Mouse (Mus musculus) liver, adult 2 months (tissue): Measurements from ENCODE around the gene Dnajb5. TPM values are rescaled to one million over a fixed set of nuclear protein-coding genes. Genes with fewer than 3 reads are reported as not detected.
A peak's percentile ranks its signal among the peaks of the same experiment; 100 is the strongest.

ENCODE experiments used
- DNase-seq: peaks from one replicate; pipeline ENCODE4 v3.0.0-alpha.2; 2011; ENCODE audit warnings: low read depth, low spot score; ENCODE audit errors: extremely low read depth
- H3K27ac ChIP-seq: fragments of 200-500 bp; replicated peaks from 2 replicates; pipeline ENCODE4 v1.5.1; 2012; ENCODE audit warnings: low read depth, mild to moderate bottlenecking, control low read depth, inconsistent platforms, low read length; ENCODE audit not compliant: insufficient read depth
- H3K27me3 ChIP-seq: fragments of 200-500 bp; 2 replicates; pipeline ENCODE4 v1.6.1; 2012; ENCODE audit warnings: mild to moderate bottlenecking, moderate library complexity, low read length, inconsistent platforms; ENCODE audit not compliant: control insufficient read depth, insufficient read depth
- H3K36me3 ChIP-seq: fragments of 200-500 bp; 2 replicates; pipeline ENCODE4 v1.6.1; 2012; ENCODE audit warnings: low read length, inconsistent platforms; ENCODE audit not compliant: control insufficient read depth, insufficient read depth
- H3K4me1 ChIP-seq: fragments of 200-500 bp; 2 replicates; pipeline ENCODE4 v1.6.1; 2011; ENCODE audit warnings: low read length; ENCODE audit not compliant: control insufficient read depth, insufficient read depth
- H3K4me3 ChIP-seq: fragments of 200-500 bp; 2 replicates; pipeline ENCODE4 v1.5.1; 2011; ENCODE audit warnings: low read depth, mild to moderate bottlenecking, control low read depth, low read length, moderate library complexity; ENCODE audit not compliant: insufficient read depth
- H3K79me2 ChIP-seq: fragments of 200-500 bp; 2 replicates; pipeline ENCODE4 v1.6.1; 2012; ENCODE audit warnings: inconsistent platforms, mild to moderate bottlenecking, low read length, moderate library complexity; ENCODE audit not compliant: control insufficient read depth, insufficient read depth
- H3K9ac ChIP-seq: fragments of 200-500 bp; 2 replicates; pipeline ENCODE4 v1.6.1; 2012; ENCODE audit warnings: low read depth, mild to moderate bottlenecking, control low read depth, inconsistent platforms, low read length
- CTCF ChIP-seq: fragments of 200-500 bp; IDR thresholded peaks from 2 replicates; pipeline ENCODE4 v1.5.1; 2011; ENCODE audit warnings: low read depth, low read length, control low read depth
- POLR2A ChIP-seq: fragments of 200-500 bp; IDR thresholded peaks from 2 replicates; pipeline ENCODE4 v1.6.1; 2011; ENCODE audit warnings: low read length, control low read depth; ENCODE audit not compliant: insufficient read depth; ENCODE audit errors: extremely low read depth
- WGBS: fragments of 180-500 bp; shearing (Covaris S2); methylation state at CpG from one replicate; pipeline ENCODE4 v1.1.7; 2018; 5-methylcytosine and 5-hydroxymethylcytosine counted together
- polyA plus RNA-seq: library from polyadenylated mRNA; depleted of rRNA; stranded (reverse); fragments of >200 nt; gene quantifications from 2 replicates; pipeline ENCODE4 v1.2.3, GENCODE M21; 2012; rRNA removed
- total RNA-seq: library from RNA; depleted of rRNA; stranded (reverse); fragments of >200 nt; gene quantifications from 2 replicates; pipeline ENCODE4 v1.2.3, GENCODE M21; 2014; rRNA removed

The Dnajb5 gene
- total and polyA plus RNA-seq, 2 experiments, result 0.83 to 2.8 TPM

- peaks cover 11% of the 10 kb centered on the region; the same call in 1 of the 2 replicates for H3K4me1 ChIP-seq
- no peak overlapping the region for H3K27ac ChIP-seq
- TF ChIP-seq POLR2A, result no peak
- TF ChIP-seq CTCF, result no peak
These were observed 51.7 kb downstream of the Dnajb5 start for GRCm38 (mm10) chr4:43001272-43001671.

GRCm38 (mm10) chr4:43002756-43003439 lies 53.3 kb downstream of the Dnajb5 start:
- Histone ChIP-seq H3K4me3 (no peak overlapping the region), H3K27ac (no peak overlapping the region), H3K36me3 (no peaks in the 10 kb centered on the region), H3K79me2 (peaks cover 11% of the 10 kb centered on the region; the same call in 1 of the 2 replicates), H3K4me1 (peaks cover 5% of the 10 kb centered on the region; the same call in 1 of the 2 replicates), H3K27me3 (no peaks in the 10 kb centered on the region), H3K9ac (no peak overlapping the region)
- TF ChIP-seq CTCF (no peak), POLR2A (no peak)
- DNase-seq, result no peak
- 81% methylated on average over 12 of the region's 12 CpGs for WGBS

More at GRCm38 (mm10) chr4:43001272-43001671, 51.7 kb downstream of the Dnajb5 start:
- peaks cover 11% of the 10 kb centered on the region; the same call in 1 of the 2 replicates for H3K79me2 ChIP-seq
- WGBS, result 75% methylated on average over 2 of the region's 2 CpGs
- no peak overlapping the region for H3K4me3 ChIP-seq
- H3K27me3 ChIP-seq, result no peaks in the 10 kb centered on the region
- H3K36me3 ChIP-seq, result peaks cover 1% of the 10 kb centered on the region; the same call in 1 of the 2 replicates
- H3K9ac ChIP-seq, result no peak overlapping the region
- no peak for DNase-seq

GRCm38 (mm10) chr4:43004951-43005350 lies 55.3 kb downstream of the Dnajb5 start:
- no peaks in the 10 kb centered on the region for H3K79me2 ChIP-seq
- H3K36me3 ChIP-seq, result no peaks in the 10 kb centered on the region

GRCm38 (mm10) chr4:43005765-43006164 lies 56.2 kb downstream of the Dnajb5 start:
- H3K27me3 ChIP-seq, result no peaks in the 10 kb centered on the region
- WGBS, result 46% methylated on average over 2 of the region's 2 CpGs
- H3K4me3 ChIP-seq, result no peak overlapping the region
- TF ChIP-seq CTCF (no peak), POLR2A (no peak)
- H3K9ac ChIP-seq, result no peak overlapping the region
- DNase-seq, result peak; percentile 81
- no peaks in the 10 kb centered on the region for H3K36me3 ChIP-seq
- H3K27ac ChIP-seq, result no peak overlapping the region
- no peaks in the 10 kb centered on the region for H3K79me2 ChIP-seq
- H3K4me1 ChIP-seq, result peaks cover 3% of the 10 kb centered on the region; the same call in 1 of the 2 replicates

More at GRCm38 (mm10) chr4:43004951-43005350, 55.3 kb downstream of the Dnajb5 start:
- Histone ChIP-seq H3K4me1 (peaks cover 3% of the 10 kb centered on the region; the same call in 1 of the 2 replicates), H3K27ac (no peak overlapping the region), H3K27me3 (no peaks in the 10 kb centered on the region), H3K4me3 (no peak overlapping the region), H3K9ac (no peak overlapping the region)
- TF ChIP-seq POLR2A, result no peak
- TF ChIP-seq CTCF, result no peak
- no peak for DNase-seq
- over 99% methylated on average over 3 of the region's 3 CpGs for WGBS

Other genes with a start within 250 kb of the Dnajb5 start
- not detected in 2 replicates for gene 4930578G10Rik, start 214.3 kb upstream of the Dnajb5 start, total RNA-seq
- gene 4930578G10Rik, start 214.3 kb upstream of the Dnajb5 start, polyA plus RNA-seq, result not detected in 2 replicates
- gene Ccl19, start 193.2 kb upstream of the Dnajb5 start, total RNA-seq, result 0.65 and 1.0 TPM in 2 replicates
- 2.4 and 4.8 TPM in 2 replicates for gene Ccl19, start 193.2 kb upstream of the Dnajb5 start, polyA plus RNA-seq
- gene Ccl21a, start 175.8 kb upstream of the Dnajb5 start, total RNA-seq, result 2.9 and 4.1 TPM in 2 replicates
- 1.1 and 2.1 TPM in 2 replicates for gene Ccl21a, start 175.8 kb upstream of the Dnajb5 start, polyA plus RNA-seq
- not detected in 2 replicates for gene Fam205a1, start 95.9 kb upstream of the Dnajb5 start, total RNA-seq
- not detected in 2 replicates for gene Fam205a1, start 95.9 kb upstream of the Dnajb5 start, polyA plus RNA-seq
- gene Gm12394, start 93.0 kb upstream of the Dnajb5 start, total RNA-seq, result not detected in 2 replicates
- not detected in 2 replicates for gene Gm12394, start 93.0 kb upstream of the Dnajb5 start, polyA plus RNA-seq
- gene Fam205c, start 75.6 kb upstream of the Dnajb5 start, total RNA-seq, result not detected in 2 replicates
- gene Fam205c, start 75.6 kb upstream of the Dnajb5 start, polyA plus RNA-seq, result not detected in 2 replicates
- 0.18 and 0.20 TPM in 2 replicates for gene Phf24, start 33.2 kb upstream of the Dnajb5 start, total RNA-seq
- gene Phf24, start 33.2 kb upstream of the Dnajb5 start, polyA plus RNA-seq, result 0.05 and 0.13 TPM in 2 replicates
- not detected in 2 replicates for gene 1700022I11Rik, start 19.8 kb downstream of the Dnajb5 start, total RNA-seq
- not detected in 2 replicates for gene 1700022I11Rik, start 19.8 kb downstream of the Dnajb5 start, polyA plus RNA-seq
- 182 and 216 TPM in 2 replicates for gene Vcp, start 50.7 kb downstream of the Dnajb5 start, total RNA-seq
- gene Vcp, start 50.7 kb downstream of the Dnajb5 start, polyA plus RNA-seq, result 157 and 163 TPM in 2 replicates
- 1.2 and 2.1 TPM in 2 replicates for gene Fancg, start 60.7 kb downstream of the Dnajb5 start, total RNA-seq
- 2.2 and 2.9 TPM in 2 replicates for gene Fancg, start 60.7 kb downstream of the Dnajb5 start, polyA plus RNA-seq
- gene Pigo, start 76.0 kb downstream of the Dnajb5 start, total RNA-seq, result 6.9 and 7.2 TPM in 2 replicates
- 11.0 and 14.0 TPM in 2 replicates for gene Pigo, start 76.0 kb downstream of the Dnajb5 start, polyA plus RNA-seq
- 92.2 and 108 TPM in 2 replicates for gene Stoml2, start 81.9 kb downstream of the Dnajb5 start, total RNA-seq
- 88.7 and 106 TPM in 2 replicates for gene Stoml2, start 81.9 kb downstream of the Dnajb5 start, polyA plus RNA-seq
- 4.0 and 4.2 TPM in 2 replicates for gene Fam214b, start 96.4 kb downstream of the Dnajb5 start, total RNA-seq
- 6.2 and 7.7 TPM in 2 replicates for gene Fam214b, start 96.4 kb downstream of the Dnajb5 start, polyA plus RNA-seq
- gene Unc13b, start 109.1 kb downstream of the Dnajb5 start, total RNA-seq, result 3.7 and 5.8 TPM in 2 replicates
- gene Unc13b, start 109.1 kb downstream of the Dnajb5 start, polyA plus RNA-seq, result 0.75 and 2.6 TPM in 2 replicates